Mouse (Mus musculus) small intestine, adult 2 months (tissue): ENCODE data around the gene Dars. TPM values are rescaled to one million over a fixed set of nuclear protein-coding genes. Genes with fewer than 3 reads are reported as not detected.

Source experiments
- H3K27ac ChIP-seq: fragments of 200-500 bp; 2 replicates; pipeline ENCODE4 v1.5.1; 2012; ENCODE audit warnings: low read depth, low read length, control low read depth, inconsistent platforms; ENCODE audit not compliant: insufficient read depth
- H3K27me3 ChIP-seq: fragments of 200-500 bp; 2 replicates; pipeline ENCODE4 v1.6.1; 2012; ENCODE audit warnings: mild to moderate bottlenecking, moderate library complexity, low read length, inconsistent platforms; ENCODE audit not compliant: control insufficient read depth, insufficient read depth
- H3K36me3 ChIP-seq: fragments of 200-500 bp; 2 replicates; pipeline ENCODE4 v1.6.1; 2012; ENCODE audit warnings: mild to moderate bottlenecking, low read length, control low read depth, inconsistent platforms; ENCODE audit not compliant: control insufficient read depth, insufficient read depth
- H3K4me1 ChIP-seq: fragments of 200-500 bp; 2 replicates; pipeline ENCODE4 v1.6.1; 2012; ENCODE audit warnings: low read length, inconsistent platforms, mixed read lengths; ENCODE audit not compliant: control insufficient read depth, insufficient read depth, insufficient read length
- H3K4me3 ChIP-seq: fragments of 200-500 bp; 2 replicates; pipeline ENCODE4 v1.5.1; 2012; ENCODE audit warnings: low read depth, mild to moderate bottlenecking, control low read depth, inconsistent platforms, low read length, moderate library complexity
- CTCF ChIP-seq: fragments of 200-500 bp; IDR thresholded peaks from 2 replicates; pipeline ENCODE4 v1.5.1; 2012; ENCODE audit warnings: low read depth, mild to moderate bottlenecking, control low read depth, inconsistent platforms, low read length, moderate library complexity, mixed read lengths; ENCODE audit not compliant: insufficient replicate concordance, insufficient read length; ENCODE audit errors: extremely low read depth
- POLR2A ChIP-seq: fragments of 200-500 bp; IDR thresholded peaks from 2 replicates; pipeline ENCODE4 v1.6.1; 2012; ENCODE audit warnings: low read depth, mild to moderate bottlenecking, control low read depth, inconsistent platforms, low read length, moderate library complexity
- WGBS: fragments of 180-500 bp; shearing (Covaris S2); methylation state at CpG from one replicate; pipeline ENCODE4 v1.1.7; 2018; 5-methylcytosine and 5-hydroxymethylcytosine counted together
- polyA plus RNA-seq: library from polyadenylated mRNA; depleted of rRNA; stranded (reverse); fragments of >200 nt; gene quantifications from 2 replicates; pipeline ENCODE4 v1.2.3, GENCODE M21; 2012; rRNA removed

The Dars gene
- polyA plus RNA-seq, 1 experiment = 2.3 TPM

- Histone ChIP-seq H3K27ac (peak overlapping the region; percentile 66; the same call in 1 of the 2 replicates), H3K36me3 (peaks cover 41% of the 10 kb centered on the region), H3K4me3 (no peak overlapping the region), H3K27me3 (no peaks in the 10 kb centered on the region), H3K4me1 (peaks cover 8% of the 10 kb centered on the region; the same call in 1 of the 2 replicates)
- 22% methylated on average over 4 of the region's 4 CpGs for WGBS
- TF ChIP-seq POLR2A (no peak), CTCF (no peak)
Measured at GRCm38 (mm10) chr1:128314665-128315064, 102.5 kb downstream of the Dars start.

Other genes with a start within 250 kb of the Dars start
- 10.5 and 14.8 TPM in 2 replicates for gene Ubxn4, start 173.4 kb downstream of the Dars start, polyA plus RNA-seq
- 69.2 and 416 TPM in 2 replicates for gene Lct, start 89.0 kb downstream of the Dars start, polyA plus RNA-seq
- 4.2 and 7.3 TPM in 2 replicates for gene Mcm6, start 57.7 kb downstream of the Dars start, polyA plus RNA-seq
- 11.0 and 15.9 TPM in 2 replicates for gene Cxcr4, start 174.9 kb upstream of the Dars start, polyA plus RNA-seq